Mouse (Mus musculus) myocyte (in vitro differentiated cells): ENCODE results near the gene Cpn1.

Experiments used
- CEBPB ChIP-seq: IDR thresholded peaks from 2 replicates; pipeline ENCODE4 v1.6.1; 2011; ENCODE audit warnings: mild to moderate bottlenecking, moderate library complexity; ENCODE audit not compliant: poor library complexity, insufficient read depth, severe bottlenecking
- E2F4 ChIP-seq: IDR thresholded peaks from one replicate; pipeline ENCODE4 v1.6.1; 2011; ENCODE audit warnings: mild to moderate bottlenecking, control low read depth, moderate library complexity; ENCODE audit not compliant: insufficient read depth
- MAX ChIP-seq: IDR thresholded peaks from one replicate; pipeline ENCODE4 v1.6.1; 2011; ENCODE audit warnings: low read depth, mild to moderate bottlenecking, control low read depth
- MYOD1 ChIP-seq, 3 experiments: IDR thresholded peaks; one replicate each; pipeline ENCODE4 v1.6.1; 2011; ENCODE audit warnings: control low read depth in 2 of 3, low read depth in 2 of 3, mild to moderate bottlenecking in 2 of 3, moderate library complexity in 1 of 3; ENCODE audit not compliant: insufficient read length in 2 of 3, control insufficient read depth in 1 of 3
- MYOG ChIP-seq, 3 experiments: IDR thresholded peaks; one replicate each; pipeline ENCODE4 v1.6.1; 2011; ENCODE audit warnings: control low read depth in 2 of 3, low read depth in 2 of 3, mild to moderate bottlenecking in 2 of 3; ENCODE audit not compliant: insufficient read length in 2 of 3, control insufficient read depth in 1 of 3, insufficient read depth in 1 of 3
- POLR2A ChIP-seq: IDR thresholded peaks from one replicate; pipeline ENCODE4 v1.6.1; 2011; ENCODE audit warnings: low read depth, mild to moderate bottlenecking, control low read depth, moderate library complexity; ENCODE audit not compliant: insufficient read length
- POLR2AphosphoS2 ChIP-seq: IDR thresholded peaks from one replicate; pipeline ENCODE4 v1.6.1; 2011; ENCODE audit warnings: low read depth, control low read depth; ENCODE audit not compliant: insufficient read length
- SRF ChIP-seq: IDR thresholded peaks from one replicate; pipeline ENCODE4 v1.6.1; 2011; ENCODE audit warnings: low read depth; ENCODE audit not compliant: control insufficient read depth, insufficient read length
- TCF12 ChIP-seq: IDR thresholded peaks from one replicate; pipeline ENCODE4 v1.6.1; 2011; ENCODE audit warnings: mild to moderate bottlenecking, control low read depth; ENCODE audit not compliant: poor library complexity, insufficient read depth, severe bottlenecking
- TCF3 ChIP-seq: IDR thresholded peaks from one replicate; pipeline ENCODE4 v1.6.1; 2011; ENCODE audit warnings: low read depth, control low read depth; ENCODE audit not compliant: insufficient read length
- USF1 ChIP-seq: IDR thresholded peaks from one replicate; pipeline ENCODE4 v1.6.1; 2011; ENCODE audit warnings: low read depth, mild to moderate bottlenecking, control low read depth, moderate library complexity

- no peak for TF ChIP-seq USF1
- no peak for TF ChIP-seq TCF12
- TF ChIP-seq MYOG (IDR thresholded peaks at IDR 0.05; ENCODE audit: control insufficient read depth in 1 of 3, insufficient read depth in 1 of 3, insufficient read length in 2 of 3, low read depth in 2 of 3) = no peak
- no peak for TF ChIP-seq POLR2A
- no peak for TF ChIP-seq TCF3
- no peak for TF ChIP-seq POLR2AphosphoS2
- no peak for TF ChIP-seq MAX
- no peak for TF ChIP-seq CEBPB
- no peak for TF ChIP-seq MYOD1 (IDR thresholded peaks at IDR 0.05; ENCODE audit: control insufficient read depth in 1 of 3, insufficient read length in 2 of 3, low read depth in 2 of 3)
- no peak for TF ChIP-seq E2F4
- no peak for TF ChIP-seq SRF
These were observed 69.6 kb downstream of the Cpn1 start for GRCm38 (mm10) chr19:43916586-43917405.
